Mouse (Mus musculus) heart, embryonic 13.5 days (tissue): ENCODE measurements at regions not wholly inside any gene's neighbourhood (a gene's known extent, or its start where the extent isn't known, plus 50 kb on each side); places are given as distances from the start of the nearest gene placed in this dataset.

Experiments used
- ATAC-seq: fragments of 200-750 bp; cut with Nextera tagmentation; 2 replicates; pipeline ENCODE4 v1.8.0; 2017; ENCODE audit warnings: moderate TSS enrichment; ENCODE audit not compliant: insufficient number of reproducible peaks, low FRiP score, low TSS enrichment; ENCODE audit errors: extremely low read depth
- H3K27ac ChIP-seq: fragments of 300-500 bp; sonication (generic); replicated peaks from 2 replicates; pipeline ENCODE4 v1.5.1; 2015; ENCODE audit warnings: moderate library complexity, mild to moderate bottlenecking, inconsistent platforms
- H3K27me3 ChIP-seq: fragments of 300-500 bp; sonication (generic); replicated peaks from 2 replicates; pipeline ENCODE4 v1.6.1; 2015; ENCODE audit warnings: mild to moderate bottlenecking, inconsistent platforms
- H3K36me3 ChIP-seq: fragments of 300-500 bp; sonication (generic); 2 replicates; pipeline ENCODE4 v1.6.1; 2015; ENCODE audit warnings: mild to moderate bottlenecking, inconsistent platforms
- H3K4me1 ChIP-seq: fragments of 300-500 bp; sonication (generic); 2 replicates; pipeline ENCODE4 v1.6.1; 2015; ENCODE audit warnings: inconsistent platforms
- H3K4me2 ChIP-seq: fragments of 300-500 bp; sonication (generic); 2 replicates; pipeline ENCODE4 v1.6.1; 2015; ENCODE audit warnings: inconsistent platforms, mild to moderate bottlenecking, moderate library complexity
- H3K4me3 ChIP-seq: fragments of 300-500 bp; sonication (generic); 2 replicates; pipeline ENCODE4 v1.5.1; 2015; ENCODE audit warnings: moderate library complexity, mild to moderate bottlenecking, inconsistent platforms
- H3K9ac ChIP-seq: fragments of 300-500 bp; sonication (generic); 2 replicates; pipeline ENCODE4 v1.6.1; 2015; ENCODE audit warnings: inconsistent platforms, mild to moderate bottlenecking, moderate library complexity
- H3K9me3 ChIP-seq: fragments of 300-500 bp; sonication (generic); 2 replicates; pipeline ENCODE4 v1.6.1; 2016; ENCODE audit warnings: inconsistent platforms
- WGBS: fragments of 180-500 bp; shearing (Covaris S2); methylation state at CpG from one replicate; pipeline ENCODE4 v1.1.7; 2015; ENCODE audit warnings: mixed read lengths; 5-methylcytosine and 5-hydroxymethylcytosine counted together

GRCm38 (mm10) chr2:77334706-77335105 lies 54.3 kb upstream of the Sestd1 start:
- no peaks in the 10 kb centered on the region for H3K36me3 ChIP-seq
- no peaks in the 10 kb centered on the region for H3K27me3 ChIP-seq
- no peak overlapping the region for H3K4me2 ChIP-seq
- 75% methylated on average over 9 of the region's 9 CpGs for WGBS
- H3K4me3 ChIP-seq: no peak overlapping the region
- H3K9ac ChIP-seq: no peak overlapping the region
- H3K4me1 ChIP-seq: no peaks in the 10 kb centered on the region
- no peaks in the 10 kb centered on the region for H3K9me3 ChIP-seq
- no peak for ATAC-seq
- no peak overlapping the region for H3K27ac ChIP-seq

- H3K4me3 ChIP-seq: no peak overlapping the region
- H3K36me3 ChIP-seq: no peaks in the 10 kb centered on the region
- H3K4me1 ChIP-seq: no peaks in the 10 kb centered on the region
- 52% methylated on average over 8 of the region's 8 CpGs for WGBS
- H3K9ac ChIP-seq: no peak overlapping the region
- no peak overlapping the region for H3K27ac ChIP-seq
- no peaks in the 10 kb centered on the region for H3K9me3 ChIP-seq
- H3K27me3 ChIP-seq: no peaks in the 10 kb centered on the region
- H3K4me2 ChIP-seq: no peak overlapping the region
- no peak for ATAC-seq
Measured at GRCm38 (mm10) chr2:77333394-77334079, 53.1 kb upstream of the Sestd1 start.
